Mouse (Mus musculus) spleen, postnatal 14 days (tissue): Measurements from ENCODE around the gene Hoxd11.

Experiments
- DNase-seq, 2 experiments: peaks; one replicate each; pipeline ENCODE4 v3.0.0; 2021 to 2022; ENCODE audit warnings: low spot score in 2 of 2

Hoxd11 gene

GRCm38 (mm10) chr2:74695813-74696430, 16.6 kb downstream of the Hoxd11 start:
- DNase-seq = no peak

- no peak for DNase-seq
Observed at GRCm38 (mm10) chr2:74696442-74697335, 17.3 kb downstream of the Hoxd11 start.

- DNase-seq = no peak
Observed at GRCm38 (mm10) chr2:74697567-74698121, 18.3 kb downstream of the Hoxd11 start, which contains the start of gene Hoxd9. Hoxd9 (plus strand) TSS chr2:74697727.

GRCm38 (mm10) chr2:74698201-74699052, 19.1 kb downstream of the Hoxd11 start:
- no peak for DNase-seq

- no peak for DNase-seq
Observed at GRCm38 (mm10) chr2:74699053-74699430, 19.7 kb downstream of the Hoxd11 start.

- no peak for DNase-seq
Observed at GRCm38 (mm10) chr2:74699664-74700545, 20.5 kb downstream of the Hoxd11 start.

- DNase-seq = no peak
Observed at GRCm38 (mm10) chr2:74700546-74701112, 21.3 kb downstream of the Hoxd11 start.

- peak in 1 of 2 experiments; percentile 40 for DNase-seq
Observed at GRCm38 (mm10) chr2:74701949-74702819, 22.8 kb downstream of the Hoxd11 start.

GRCm38 (mm10) chr2:74702820-74703219, 23.5 kb downstream of the Hoxd11 start:
- no peak for DNase-seq

GRCm38 (mm10) chr2:74703317-74703716, 24.0 kb downstream of the Hoxd11 start:
- DNase-seq = no peak

- no peak for DNase-seq
Observed at GRCm38 (mm10) chr2:74703720-74704392, 24.5 kb downstream of the Hoxd11 start.

- no peak for DNase-seq
Observed at GRCm38 (mm10) chr2:74704393-74704998, 25.1 kb downstream of the Hoxd11 start, which contains the start of gene Hoxd8. Hoxd8 (plus strand) TSS chr2:74704615.

- no peak for DNase-seq
Observed at GRCm38 (mm10) chr2:74704999-74705466, 25.7 kb downstream of the Hoxd11 start.

GRCm38 (mm10) chr2:74705467-74706089, 26.2 kb downstream of the Hoxd11 start:
- DNase-seq = no peak

GRCm38 (mm10) chr2:74706393-74706960, 27.1 kb downstream of the Hoxd11 start:
- DNase-seq = no peak

GRCm38 (mm10) chr2:74707599-74707998, 28.2 kb downstream of the Hoxd11 start:
- DNase-seq = no peak

GRCm38 (mm10) chr2:74708676-74709075, 29.3 kb downstream of the Hoxd11 start:
- no peak for DNase-seq
